ENCODE assay signal across 23 mouse cellular contexts in genomic region chr15:83411616-83412015, GRCm38 (mm10). TPM values are rescaled to one million over a fixed set of nuclear protein-coding genes. Genes with fewer than 3 reads are reported as not detected.
DNase-seq lines count a peak whose midpoint lies in the region; ATAC-seq lines count a peak whose summit lies in the region.
"Had no signal": no experiment of that assay in that cellular context is flagged by ENCODE, and none has a peak within 500 bp of the region (broad histone marks: within the 10 kb centered on the region; RNA-seq: fewer than 3 reads in every experiment).

No protein-coding gene starts in this region.

- 0 out of 2 replicates have a peak, but pooled peaks cover under 1% of the 10 kb centered on the region for H3K36me3 ChIP-seq in heart, embryonic 12.5 days
- H3K36me3 ChIP-seq in lung, embryonic 15.5 days, result no peaks in the 10 kb centered on the region
- H3K36me3 ChIP-seq in macrophage (ENCODE audit: inconsistent target), result no peaks in the 10 kb centered on the region
- H3K36me3 ChIP-seq: limb, embryonic 15.5 days; midbrain, embryonic 15.5 days had no signal

- H3K4me2 ChIP-seq in heart, embryonic 12.5 days, result no peak overlapping the region
- H3K4me2 ChIP-seq in lung, embryonic 15.5 days, result no peak overlapping the region
- H3K4me2 ChIP-seq: limb, embryonic 15.5 days; liver, embryonic 15.5 days; midbrain, embryonic 15.5 days had no signal

- peaks cover 64% of the 10 kb centered on the region for H3K4me1 ChIP-seq in heart, embryonic 12.5 days (replicated peaks)
- peaks cover 44% of the 10 kb centered on the region for H3K4me1 ChIP-seq in lung, embryonic 15.5 days
- H3K4me1 ChIP-seq: midbrain, embryonic 15.5 days had no signal

- H3K9ac ChIP-seq in heart, embryonic 12.5 days, result no peak overlapping the region
- H3K9ac ChIP-seq in lung, embryonic 15.5 days, result no peak overlapping the region
- H3K9ac ChIP-seq: forebrain, postnatal 0 days; limb, embryonic 15.5 days; liver, embryonic 15.5 days; midbrain, embryonic 15.5 days had no signal

- ATAC-seq in heart, embryonic 12.5 days (ENCODE audit: insufficient number of reproducible peaks, low FRiP score), result no peak
- peak; percentile 47 for ATAC-seq in lung, embryonic 15.5 days (ENCODE audit: borderline replicate concordance, extremely low read depth, low FRiP score, low TSS enrichment)
- ATAC-seq: CD4-positive, CD25-positive, alpha-beta regulatory T cell, adult 4 months; forebrain, postnatal 0 days; hindbrain, embryonic 16.5 days; midbrain, embryonic 15.5 days had no signal

- DNase-seq in heart, adult 8-10 months (ENCODE audit: low spot score), result no peak
- no peak for DNase-seq in lung, postnatal 14 days
- DNase-seq in natural killer cell, adult 2 months (ENCODE audit: low spot score in 2 of 2), result no peak
- no peak for DNase-seq in urinary bladder, postnatal 14 days (ENCODE audit: low spot score)
- DNase-seq: adrenal gland, postnatal 14 days; cerebellum, adult 18-20 months; cerebellum, postnatal 14 days; forebrain, postnatal 0 days; gastrocnemius, postnatal 14 days; kidney, adult 2 months; kidney, postnatal 10 days; layer of hippocampus, adult 9-11 months; right cerebral cortex, postnatal 25 days had no signal

- H3K27me3 ChIP-seq in heart, embryonic 12.5 days (replicated peaks), result no peaks in the 10 kb centered on the region
- H3K27me3 ChIP-seq in lung, embryonic 15.5 days, result no peaks in the 10 kb centered on the region
- H3K27me3 ChIP-seq: limb, embryonic 15.5 days; liver, embryonic 15.5 days; midbrain, embryonic 15.5 days had no signal

- H3K79me2 ChIP-seq in macrophage (ENCODE audit: inconsistent target), result peaks cover 94% of the 10 kb centered on the region

- H3K9me3 ChIP-seq in heart, embryonic 12.5 days (replicated peaks), result no peaks in the 10 kb centered on the region
- no peaks in the 10 kb centered on the region for H3K9me3 ChIP-seq in lung, embryonic 15.5 days
- H3K9me3 ChIP-seq: limb, embryonic 10.5 days; limb, embryonic 15.5 days; liver, embryonic 15.5 days; midbrain, embryonic 15.5 days had no signal

- 64% methylated on average over 4 of the region's 4 CpGs for WGBS in heart, embryonic 12.5 days
- WGBS in lung, embryonic 15.5 days, result 57% methylated on average over 4 of the region's 4 CpGs
- 96% methylated on average over 4 of the region's 4 CpGs for WGBS in macrophage (ENCODE audit: missing documents)

- H3K27ac ChIP-seq in heart, embryonic 12.5 days (ENCODE audit: poor library complexity, severe bottlenecking), result peak overlapping the region; percentile 3; the same call in 1 of the 2 replicates
- H3K27ac ChIP-seq in lung, embryonic 15.5 days, result peak overlapping the region; percentile 74
- peak overlapping the region; percentile 80; the same call in 1 of the 2 replicates for H3K27ac ChIP-seq in macrophage
- H3K27ac ChIP-seq: limb, embryonic 10.5 days; limb, embryonic 15.5 days; liver, embryonic 15.5 days; midbrain, embryonic 15.5 days had no signal

- H3K4me3 ChIP-seq in heart, embryonic 12.5 days, result no peak overlapping the region
- H3K4me3 ChIP-seq in lung, embryonic 15.5 days, result no peak overlapping the region
- no peak overlapping the region for H3K4me3 ChIP-seq in macrophage (ENCODE audit: inconsistent target)
- H3K4me3 ChIP-seq: erythroblast, embryonic 14.5 days; limb, embryonic 10.5 days; limb, embryonic 15.5 days; liver, embryonic 15.5 days; midbrain, embryonic 15.5 days had no signal

RNA-seq across cellular contexts. Expression of gene Pacsin2, which starts 52.8 kb away (rescaled TPM):
- polyA plus RNA-seq in heart, embryonic 12.5 days (2016; fragmentation: Nextera tagmentation; extraction: Ambion mirVana), result 70.8 and 72.0 TPM in 2 replicates
- 100 to 1,000 TPM; 209 to 267 (median 247) TPM for total RNA-seq in heart, adult 8-10 months (2022)
- polyA plus RNA-seq in lung, embryonic 15.5 days (2015; fragmentation: Nextera tagmentation; extraction: Ambion mirVana), result 68.1 and 70.9 TPM in 2 replicates
- 100 to 1,000 TPM in 3 of 26 experiments, 10 to 100 TPM in 23; 41.6 to 120 (median 81.4) TPM for total RNA-seq in macrophage (2018; cell fraction: chromatin; rRNA removed)
- total RNA-seq in macrophage (2018; cell fraction: cytosol; rRNA removed), result 100 to 1,000 TPM in 1 of 26 experiments, 10 to 100 TPM in 25; 51.3 to 103 (median 81.1) TPM
- 100 to 1,000 TPM in 2 of 26 experiments, 10 to 100 TPM in 24; 60.5 to 159 (median 76.3) TPM for total RNA-seq in macrophage (2018; cell fraction: nucleus; rRNA removed)
- polyA plus RNA-seq in macrophage (2018), result 58.4 to 158 TPM (median 89.0 TPM) in 3 replicates

Comparison
In these comparisons a context has a peak if more than half of its experiments do, and no peak if none do; other contexts are left out.
1. H3K27ac ChIP-seq: peak in every context shown above with its lines; median percentile 80 in macrophage; 74 in lung, embryonic 15.5 days; 3 in heart, embryonic 12.5 days.